Mouse (Mus musculus): ENCODE measurements around the gene Haus8. TPM values are rescaled to one million over a fixed set of nuclear protein-coding genes. Genes with fewer than 3 reads are reported as not detected.

Gene Haus8
- polyA plus RNA-seq (2017; shearing (Covaris generic)), result 10 to 100 TPM; 27.6 to 28.7 TPM

DNA sequence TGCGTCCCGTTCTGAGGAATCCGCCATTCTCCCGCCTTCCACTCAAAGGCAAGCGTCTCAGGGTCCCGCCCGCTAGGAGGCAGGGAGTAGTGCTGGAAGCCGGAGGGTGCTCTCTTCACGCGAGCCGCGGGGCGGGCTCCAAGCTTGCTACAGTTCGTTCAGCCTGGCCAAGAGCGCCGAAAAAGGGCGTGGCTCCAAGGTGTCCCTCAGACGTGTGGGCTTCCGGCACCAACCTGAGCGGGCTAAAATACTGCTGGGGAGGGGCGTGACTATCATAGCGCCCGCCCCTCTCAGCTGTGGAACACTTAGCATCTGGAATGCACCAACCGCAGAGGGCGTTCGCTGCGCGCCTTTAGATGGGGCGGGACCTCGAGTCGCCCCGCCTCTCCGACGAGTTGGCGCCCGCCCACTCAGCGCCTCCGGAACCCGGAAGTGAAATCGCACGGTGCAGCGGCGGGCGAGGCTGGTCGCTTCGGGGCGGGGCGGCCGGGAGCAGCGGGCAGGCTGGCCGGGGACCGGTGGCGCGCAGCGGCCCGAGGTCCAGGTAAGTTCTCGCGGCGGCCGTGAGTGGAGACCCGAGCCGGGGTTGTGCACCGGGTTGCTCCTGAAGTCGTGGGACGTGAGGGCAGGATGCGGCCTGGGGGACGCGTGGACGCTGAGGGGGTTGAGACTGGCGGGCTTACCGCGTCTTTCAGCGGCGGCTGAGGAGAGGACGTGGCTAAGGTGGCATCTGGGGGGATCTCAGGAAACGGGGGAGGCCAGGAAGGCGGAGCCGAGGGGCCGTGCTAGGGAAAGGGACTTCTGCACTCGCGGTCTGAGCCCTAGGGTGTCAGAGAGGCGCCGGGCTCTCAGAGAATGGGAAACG is at the start of gene Haus8, which contains the start of gene Myo9b:
Gene Haus8, minus strand, starts transcription at position 649 of the 865 bp plus-strand sequence.
Gene Myo9b, plus strand, starts transcription at position 429 of the 865 bp plus-strand sequence.

Other genes starting within 250 kb of the Haus8 start
- gene Myo9b, start 220 bp downstream of the Haus8 start, polyA plus RNA-seq (2017; shearing (Covaris generic)), result 10 to 100 TPM; 56.5 to 66.5 TPM
- 100 to 1,000 TPM; 143 to 150 TPM for gene Use1, start 93.9 kb upstream of the Haus8 start, polyA plus RNA-seq (2017; shearing (Covaris generic))
- gene Ocel1, start 98.4 kb upstream of the Haus8 start, polyA plus RNA-seq (2017; shearing (Covaris generic)), result 10 to 100 TPM; 17.6 to 23.5 TPM
- gene Nr2f6, start 109.0 kb upstream of the Haus8 start, polyA plus RNA-seq (2017; shearing (Covaris generic)), result 10 to 100 TPM in 1 of 2 experiments, 1 to 10 TPM in 1; 6.9 to 14.3 TPM
- under 1 TPM; 0.05 to 0.26 TPM for gene Ushbp1, start 122.9 kb upstream of the Haus8 start, polyA plus RNA-seq (2017; shearing (Covaris generic))
- gene Babam1, start 123.9 kb upstream of the Haus8 start, polyA plus RNA-seq (2017; shearing (Covaris generic)), result 100 to 1,000 TPM; 104 to 108 TPM
- gene Ankle1, start 133.1 kb upstream of the Haus8 start, polyA plus RNA-seq (2017; shearing (Covaris generic)), result 1 to 10 TPM in 1 of 2 experiments, under 1 TPM in 1; 0.12 to 2.2 TPM
- gene Abhd8, start 190.7 kb upstream of the Haus8 start, polyA plus RNA-seq (2017; shearing (Covaris generic)), result 100 to 1,000 TPM; 123 to 182 TPM
- 10 to 100 TPM; 60.4 to 63.2 TPM for gene Mrpl34, start 192.0 kb upstream of the Haus8 start, polyA plus RNA-seq (2017; shearing (Covaris generic))
- 100 to 1,000 TPM in 1 of 2 experiments, 10 to 100 TPM in 1; 83.3 to 115 TPM for gene Dda1, start 196.3 kb upstream of the Haus8 start, polyA plus RNA-seq (2017; shearing (Covaris generic))
- gene Ano8, start 213.0 kb upstream of the Haus8 start, polyA plus RNA-seq (2017; shearing (Covaris generic)), result 10 to 100 TPM; 15.7 to 26.6 TPM
- gene Gtpbp3, start 215.2 kb upstream of the Haus8 start, polyA plus RNA-seq (2017; shearing (Covaris generic)), result 1 to 10 TPM; 8.7 to 9.3 TPM
- gene Plvap, start 238.8 kb upstream of the Haus8 start, polyA plus RNA-seq (2017; shearing (Covaris generic)), result under 1 TPM in 1 of 2 experiments, not detected in 1; 0.20 TPM

All from inflammation-experienced regulatory T-cells (primary cell).